Mouse (Mus musculus) erythroblast, embryonic 14.5 days (primary cell): ENCODE data around the gene Tbc1d8.

ENCODE experiments used
- GATA1 ChIP-seq: IDR thresholded peaks from 2 replicates; pipeline ENCODE4 v1.6.1; 2012; ENCODE audit warnings: low read length, inconsistent platforms, mixed read lengths
- TAL1 ChIP-seq: IDR thresholded peaks from 3 replicates; pipeline ENCODE4 v1.6.1; 2012; ENCODE audit warnings: low read length, inconsistent platforms, mixed read lengths

DNA sequence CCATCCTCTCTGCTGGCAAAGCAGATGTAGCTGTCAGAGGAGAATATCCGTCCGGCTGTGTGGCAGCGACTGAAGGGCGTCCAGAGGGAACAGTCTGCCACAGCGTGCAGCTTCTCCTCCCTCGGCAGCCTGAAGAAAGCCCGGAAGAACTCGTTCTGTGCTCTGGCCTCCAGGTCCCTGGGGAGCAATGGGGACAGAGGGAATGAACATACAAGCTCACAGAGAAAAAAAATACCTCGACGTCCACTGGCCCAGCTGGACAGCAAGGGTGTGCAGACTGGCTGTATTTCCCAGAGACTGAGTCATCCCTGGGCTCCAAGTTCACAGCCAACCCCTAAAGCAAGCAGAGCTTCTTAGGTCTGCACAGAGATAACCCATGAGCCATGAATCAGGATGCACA is 84.5 kb downstream of the Tbc1d8 start:
- TF ChIP-seq TAL1 (no peak), GATA1 (no peak)
